Mouse (Mus musculus) urinary bladder, postnatal 36 days (tissue): ENCODE measurements at regions not wholly inside any gene's neighbourhood (a gene's known extent, or its start where the extent isn't known, plus 50 kb on each side); places are given as distances from the start of the nearest gene placed in this dataset.
"Not testable (repeated sequence)": the region's sequence is repeated elsewhere in the genome, so short reads cannot be mapped to it uniquely, and the experiment has no call there.

Experiments used
- DNase-seq, 2 experiments: peaks; one replicate each; pipeline ENCODE4 v3.0.0; 2022; ENCODE audit warnings: low spot score in 2 of 2, mixed read lengths in 1 of 2

DNA sequence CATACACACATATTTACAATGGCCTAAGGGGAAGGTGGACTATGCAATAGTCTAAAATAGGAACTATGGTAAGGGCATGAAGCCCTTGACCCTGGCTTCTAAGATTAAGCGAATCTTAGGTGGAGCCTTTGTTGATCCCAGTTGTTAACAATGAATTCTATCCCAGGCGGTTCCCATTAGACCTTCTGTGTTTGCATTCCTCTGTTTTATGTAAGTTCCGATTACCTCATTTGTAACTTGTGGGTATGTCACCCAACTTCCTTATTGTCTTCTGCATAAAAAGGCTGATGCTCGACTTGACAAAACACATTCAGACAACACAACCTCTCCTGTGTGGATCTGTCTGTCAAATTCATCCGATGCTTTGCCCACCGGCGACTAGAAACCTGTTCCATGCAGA is 335.6 kb downstream of the Gm11232 start:
- DNase-seq = not testable (repeated sequence)

DNA sequence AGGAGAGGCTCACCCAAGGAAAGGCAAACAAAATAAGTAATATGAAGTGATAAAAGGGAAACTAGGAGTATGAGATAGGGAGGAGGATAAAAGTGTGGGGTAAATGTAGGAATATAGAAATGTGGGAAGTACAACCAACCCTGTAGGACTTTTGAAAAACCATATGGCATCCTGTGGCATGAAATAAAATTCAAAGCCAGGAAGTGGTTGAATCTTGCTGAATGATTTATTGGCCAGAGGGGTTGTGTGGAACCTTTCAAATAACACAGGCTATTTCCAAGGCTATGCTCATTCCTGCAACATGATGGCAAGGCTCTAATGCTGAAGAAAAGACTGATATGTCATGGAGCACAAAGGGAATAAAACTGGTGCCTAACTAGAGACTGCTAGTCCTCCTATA is 347.9 kb downstream of the Gm11232 start:
- no peak for DNase-seq

DNA sequence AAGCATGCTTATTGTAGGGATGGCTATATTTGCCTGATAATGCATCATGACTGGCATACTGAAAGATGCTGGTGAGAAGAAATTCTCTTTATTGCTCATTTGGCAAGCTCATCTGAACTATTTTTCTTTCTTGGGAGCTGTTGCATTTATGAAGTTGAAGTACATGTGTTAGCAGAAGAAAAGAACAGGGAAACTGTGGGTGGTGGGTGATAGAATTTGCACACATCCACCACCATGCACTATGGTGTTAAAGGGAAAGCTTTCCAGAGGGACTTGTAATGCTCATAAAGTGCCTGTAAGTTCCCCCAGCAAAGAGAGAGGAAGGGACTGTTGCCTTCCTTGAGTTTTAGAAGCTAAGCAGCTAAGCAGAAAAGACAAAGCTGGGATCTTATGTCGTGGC is 367.3 kb downstream of the Gm11232 start:
- DNase-seq = no peak

DNA sequence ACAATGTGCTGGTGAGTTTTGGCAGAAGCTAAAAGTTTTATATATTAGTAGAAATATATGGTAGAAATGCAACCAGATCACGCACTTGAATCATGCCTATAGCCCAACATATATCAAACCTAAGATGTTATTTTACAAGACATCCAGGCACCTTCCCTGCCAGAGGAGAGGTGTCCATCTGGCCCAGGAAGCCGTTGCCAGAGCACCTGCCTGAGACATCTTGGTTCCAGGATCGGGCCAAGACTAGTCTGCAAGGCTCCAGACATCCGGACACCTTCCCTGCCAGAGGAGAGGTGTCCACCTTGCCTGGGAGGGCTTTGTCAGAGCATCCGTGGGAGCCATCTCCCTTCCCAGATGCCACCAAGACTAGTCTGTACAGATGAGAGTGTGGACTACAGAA is 388.5 kb downstream of the Gm11232 start:
- no peak for DNase-seq

DNA sequence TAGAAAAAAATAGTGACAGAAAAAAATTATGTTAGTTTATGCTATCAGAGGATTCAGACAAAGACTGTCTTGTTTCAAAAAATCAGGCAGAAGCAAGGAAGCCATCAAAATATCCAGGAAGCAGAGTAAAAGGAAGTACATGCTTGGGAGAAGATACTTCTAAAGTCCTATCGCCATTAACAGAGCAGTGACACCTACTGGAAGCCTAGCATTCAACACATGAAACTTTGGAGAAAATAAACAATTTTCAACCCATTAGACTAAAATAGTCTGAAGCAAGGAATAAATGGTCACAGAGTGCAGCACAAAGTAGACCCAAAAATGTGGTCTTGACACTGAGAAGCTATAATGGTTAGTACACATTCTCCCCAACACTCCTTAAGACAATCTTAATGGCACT is 394.0 kb downstream of the Gm11232 start:
- no peak for DNase-seq

DNA sequence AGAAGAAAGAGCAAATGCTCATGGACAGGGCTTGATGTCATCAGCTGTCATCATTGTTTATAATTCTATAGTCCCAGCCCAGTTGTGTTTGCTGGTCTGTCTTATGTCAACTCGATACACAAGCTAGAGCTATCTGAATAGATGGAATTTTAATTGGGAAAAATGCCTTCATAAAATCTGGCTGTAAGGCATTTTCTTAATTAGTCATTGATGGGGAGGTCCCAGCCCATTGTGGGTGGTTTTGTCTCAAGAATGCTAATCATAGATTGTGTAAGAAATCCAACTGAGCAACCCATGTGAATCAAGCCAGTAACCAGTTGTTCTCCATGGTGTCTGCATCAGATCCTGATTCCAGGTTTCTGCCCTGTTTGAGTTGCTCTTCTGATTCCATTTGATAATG is 400.1 kb downstream of the Gm11232 start:
- no peak for DNase-seq

DNA sequence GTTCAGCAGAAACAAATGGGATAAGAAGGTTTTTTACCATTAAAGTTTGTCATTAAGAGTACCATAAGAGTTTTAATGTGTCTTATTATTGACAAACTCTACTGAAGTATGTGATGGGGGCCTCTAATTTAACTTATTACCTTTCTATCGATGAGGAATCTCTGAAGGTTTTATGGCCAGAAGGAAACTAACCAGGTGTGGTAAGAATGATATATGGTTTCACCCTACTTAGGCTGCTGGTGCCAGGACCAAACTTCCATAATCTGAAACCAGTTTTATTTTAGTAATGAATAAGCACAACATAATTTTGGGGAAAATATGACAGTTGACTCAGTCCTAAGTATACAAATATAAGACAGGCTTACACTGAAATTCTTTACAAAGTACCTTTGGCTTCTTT is 401.1 kb downstream of the Gm11232 start:
- DNase-seq = no peak

DNA sequence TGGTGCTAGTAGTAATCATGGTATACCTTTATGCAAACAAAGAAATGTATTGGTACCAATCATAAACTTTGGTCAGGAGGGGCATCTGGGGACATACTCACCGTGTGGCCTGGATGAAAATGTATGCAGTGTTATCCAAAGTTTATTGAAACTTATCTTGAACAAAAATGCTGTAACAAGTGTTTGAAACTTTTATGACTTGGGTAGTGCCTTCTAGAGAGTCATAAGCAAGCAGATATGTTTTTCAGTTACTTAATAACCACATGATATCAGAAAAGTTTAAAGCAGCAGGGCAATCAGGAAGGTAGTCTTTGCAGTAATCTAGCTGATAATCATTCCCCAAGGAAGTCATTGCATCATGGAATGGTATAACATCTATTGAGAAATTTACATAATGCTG is 401.5 kb downstream of the Gm11232 start:
- DNase-seq = no peak

DNA sequence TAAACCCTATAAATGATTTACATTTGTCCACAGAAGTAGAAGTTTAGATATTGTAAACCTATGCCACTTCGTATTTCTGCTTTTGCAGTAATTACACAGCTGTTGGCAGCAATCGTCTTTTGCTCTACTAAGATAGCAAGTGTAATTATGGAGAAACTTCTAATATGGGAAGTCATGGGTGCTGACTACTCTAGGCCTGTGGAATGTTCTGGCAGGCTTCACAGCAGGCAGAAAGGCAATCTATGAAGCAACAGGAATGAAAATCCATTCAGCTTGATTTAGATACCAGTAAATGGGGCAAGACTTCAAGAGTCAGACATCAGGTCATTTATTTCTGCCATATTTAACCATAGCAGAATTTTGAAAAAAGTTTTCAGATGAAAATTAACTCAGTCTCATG is 405.9 kb downstream of the Gm11232 start:
- DNase-seq = no peak

DNA sequence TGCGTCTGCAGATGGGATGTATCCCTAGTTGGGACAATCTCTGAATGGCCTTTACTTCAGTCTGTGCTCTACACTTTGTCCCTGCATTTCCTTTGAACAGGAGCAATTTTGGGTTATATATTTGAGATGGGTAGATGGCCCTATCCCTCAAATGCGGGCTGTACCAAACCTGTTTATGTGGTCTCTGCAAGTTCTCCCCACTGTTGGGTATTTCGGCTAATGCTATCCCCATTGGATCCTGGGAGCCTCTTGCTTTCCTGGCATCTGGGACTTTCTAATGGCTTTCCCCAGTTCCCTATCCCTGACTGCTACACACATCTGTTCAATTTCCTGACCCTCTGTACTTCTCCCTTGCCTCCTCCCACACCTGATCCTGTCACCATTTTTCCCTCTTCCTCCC is 414.7 kb downstream of the Gm11232 start:
- DNase-seq = no peak

DNA sequence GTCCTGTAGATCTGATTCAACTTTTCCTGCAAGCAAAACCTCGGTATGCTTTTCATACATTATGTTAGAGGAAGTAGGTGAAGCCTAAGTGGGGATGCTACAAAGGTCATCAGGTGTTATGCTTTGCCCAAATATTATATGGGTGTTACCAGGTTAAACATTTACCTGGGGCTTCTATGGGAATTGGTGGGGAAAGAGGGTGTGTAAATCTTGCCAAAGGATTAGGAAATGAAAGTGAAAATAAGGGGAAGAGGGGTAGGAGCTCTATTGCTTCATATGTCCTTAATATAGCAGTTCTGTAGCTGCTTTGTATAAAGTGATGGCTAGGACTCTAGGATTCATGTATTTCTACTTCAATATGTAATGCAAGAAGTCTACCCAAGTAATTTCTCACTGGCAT is 419.2 kb downstream of the Gm11232 start:
- no peak for DNase-seq

DNA sequence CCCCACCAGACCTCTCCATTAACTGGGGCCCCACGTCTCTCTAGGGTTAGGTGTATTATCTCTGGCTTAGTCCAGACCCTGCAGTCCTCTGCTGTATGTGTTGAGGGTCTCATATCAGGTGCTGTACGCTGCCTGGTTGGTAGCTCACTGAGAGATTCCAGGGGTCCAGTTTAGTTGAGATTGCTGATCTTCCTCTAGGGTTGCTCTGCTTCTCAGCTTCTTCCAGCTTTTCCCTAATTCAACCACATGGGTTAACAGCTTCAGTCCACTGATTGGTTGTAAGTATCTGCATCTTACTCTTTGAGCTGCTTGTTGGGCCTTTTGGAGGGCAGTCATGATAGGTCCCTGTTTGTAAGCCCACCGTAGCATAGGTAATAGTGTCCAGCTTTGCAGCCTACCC is 425.1 kb downstream of the Gm11232 start:
- DNase-seq = no peak

DNA sequence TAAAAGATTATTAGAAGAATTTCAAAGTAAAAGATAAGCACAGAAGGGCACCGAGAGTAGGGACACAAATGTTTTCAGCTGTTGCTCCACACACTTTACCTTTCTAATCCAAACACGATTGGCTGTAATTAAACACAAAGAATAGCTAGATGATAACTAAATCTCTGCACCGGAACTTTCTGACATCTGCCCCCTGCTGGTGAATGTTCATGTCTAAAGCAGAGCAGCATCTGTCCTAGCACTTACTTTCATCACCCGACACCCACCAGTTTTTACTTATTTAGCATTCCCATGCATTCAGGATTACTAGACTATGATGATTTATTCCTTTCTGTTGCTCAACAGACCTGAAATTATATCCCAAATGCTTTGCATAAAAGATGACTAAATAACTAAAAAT is 425.7 kb downstream of the Gm11232 start:
- DNase-seq = no peak

DNA sequence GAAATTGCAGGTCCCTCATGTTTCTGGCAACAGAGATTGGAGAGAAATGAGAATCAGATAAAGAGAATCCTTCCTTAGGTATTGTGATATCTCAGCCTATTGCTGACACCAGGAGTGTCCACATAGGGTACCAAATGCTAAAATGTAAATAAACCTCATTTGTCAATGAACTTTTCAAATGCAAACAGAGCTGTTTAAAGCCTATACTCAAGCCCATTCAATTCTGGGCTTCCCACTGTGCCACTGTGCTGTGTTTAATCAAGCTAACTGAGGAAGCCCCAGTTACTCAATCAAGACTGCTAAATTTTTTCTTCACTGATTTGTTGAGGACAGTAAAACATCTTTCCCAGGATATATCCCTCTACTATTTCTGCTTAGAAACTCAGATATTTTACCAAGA is 441.2 kb downstream of the Gm11232 start:
- DNase-seq = no peak

DNA sequence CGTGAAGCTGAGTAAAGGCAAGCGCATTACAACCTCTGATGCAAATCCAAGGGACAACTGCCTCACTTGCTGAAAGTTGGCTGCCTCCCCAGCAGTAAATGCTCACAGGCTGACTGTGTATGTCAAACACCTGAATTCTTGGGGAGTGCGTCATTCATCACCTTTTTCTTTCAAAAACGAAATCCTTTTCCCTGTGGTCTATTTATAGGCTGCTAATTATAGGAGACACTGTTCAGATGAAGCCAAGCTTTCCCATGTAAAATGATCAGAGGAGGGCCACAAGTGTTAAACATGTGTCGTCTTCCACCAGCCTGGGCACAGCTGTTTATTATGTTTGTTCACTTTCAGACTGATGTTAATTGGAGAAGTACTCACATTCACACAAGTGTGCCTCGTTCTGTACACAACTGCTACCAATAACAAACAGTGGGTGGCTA is 450.6 kb downstream of the Gm11232 start:
- no peak for DNase-seq

DNA sequence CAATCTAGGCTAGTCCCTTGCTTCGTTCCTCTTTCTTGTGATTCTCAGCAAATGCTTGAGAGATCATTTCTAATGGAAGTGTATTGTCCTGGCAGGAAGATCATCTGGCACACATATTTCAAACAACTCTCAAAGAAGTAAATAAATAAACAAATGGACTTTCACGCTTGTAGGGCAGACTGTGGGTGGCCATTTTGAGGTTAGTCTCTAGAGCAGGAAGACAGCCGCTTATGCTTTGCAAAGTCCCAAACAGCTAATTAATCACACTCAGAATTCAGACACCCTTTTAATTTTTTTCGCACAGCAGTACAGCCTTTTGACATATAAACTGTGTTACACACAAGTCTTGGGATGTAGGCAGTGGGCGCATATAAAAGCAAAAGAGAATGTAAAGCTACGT is 451.1 kb downstream of the Gm11232 start:
- no peak for DNase-seq

DNA sequence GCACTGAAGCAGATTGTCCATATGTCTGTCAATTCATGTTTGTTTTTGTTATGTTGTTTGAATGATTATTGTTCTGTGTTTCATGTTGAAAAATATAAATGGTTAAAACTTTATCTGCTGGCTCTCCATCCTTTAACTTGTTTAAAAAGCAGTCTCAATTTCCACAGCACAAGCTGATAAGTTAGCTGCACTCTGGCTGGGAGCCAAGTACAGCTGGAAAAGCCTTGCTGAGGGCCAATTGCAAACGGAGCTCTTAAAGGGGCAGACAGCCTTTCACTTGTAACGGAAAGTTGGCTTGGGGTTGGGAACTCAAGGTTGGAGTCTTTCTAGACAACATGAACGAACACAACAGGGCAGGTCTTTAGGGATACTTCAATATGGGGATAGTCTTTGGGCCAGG is 462.0 kb downstream of the Gm11232 start:
- DNase-seq = not testable (repeated sequence)

DNA sequence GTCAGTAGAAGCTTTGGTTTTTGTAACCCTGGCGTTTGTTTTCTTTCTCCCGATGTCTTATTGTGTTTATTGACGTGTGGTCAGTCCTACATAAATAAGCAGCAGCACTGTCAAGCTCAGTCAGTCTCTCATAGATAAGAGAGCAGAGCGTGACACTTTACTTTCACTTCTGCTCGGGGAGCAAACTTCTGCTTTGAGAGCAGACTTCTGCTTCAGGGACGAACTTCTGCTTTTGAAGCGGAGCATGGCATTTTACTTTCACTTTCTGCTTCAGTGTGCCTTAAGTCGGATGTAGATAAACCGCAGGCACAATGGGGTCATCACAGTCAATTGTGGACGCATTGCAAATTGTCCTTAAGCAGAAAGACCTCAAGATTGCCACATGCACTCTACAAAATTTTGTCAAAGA is 466.0 kb downstream of the Gm11232 start:
- DNase-seq = peak in 1 of 2 experiments; percentile 2

DNA sequence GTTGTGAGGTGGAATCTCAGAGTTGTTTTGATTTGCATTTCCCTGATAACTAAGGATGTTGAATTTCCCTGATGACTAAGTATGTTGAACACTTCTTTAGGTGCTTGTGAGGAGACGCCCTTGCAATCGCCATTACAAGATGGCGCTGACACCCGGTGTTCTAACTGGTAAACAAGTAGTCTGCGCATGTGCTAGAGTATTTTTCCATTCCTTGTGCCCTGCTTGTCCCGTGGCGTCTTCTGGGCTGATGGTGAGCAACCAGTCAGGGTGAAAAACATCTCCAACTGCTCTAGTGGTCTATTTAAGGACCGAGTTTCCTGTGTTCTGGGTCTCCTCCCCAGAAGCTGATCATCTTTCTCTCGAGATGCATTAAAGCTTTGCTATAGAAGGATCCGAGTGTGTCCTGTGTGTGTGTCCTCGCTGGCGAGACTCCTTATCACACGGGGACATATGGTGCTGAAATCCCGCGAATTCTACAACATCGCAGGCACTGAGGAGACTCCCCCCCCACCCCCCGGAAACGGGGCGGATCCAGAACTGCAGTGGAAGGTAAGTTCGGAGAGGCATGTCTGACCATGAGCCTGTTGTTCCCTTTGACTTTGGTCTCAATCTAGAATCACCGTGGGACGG is 466.5 kb downstream of the Gm11232 start:
- not testable (repeated sequence) for DNase-seq

DNA sequence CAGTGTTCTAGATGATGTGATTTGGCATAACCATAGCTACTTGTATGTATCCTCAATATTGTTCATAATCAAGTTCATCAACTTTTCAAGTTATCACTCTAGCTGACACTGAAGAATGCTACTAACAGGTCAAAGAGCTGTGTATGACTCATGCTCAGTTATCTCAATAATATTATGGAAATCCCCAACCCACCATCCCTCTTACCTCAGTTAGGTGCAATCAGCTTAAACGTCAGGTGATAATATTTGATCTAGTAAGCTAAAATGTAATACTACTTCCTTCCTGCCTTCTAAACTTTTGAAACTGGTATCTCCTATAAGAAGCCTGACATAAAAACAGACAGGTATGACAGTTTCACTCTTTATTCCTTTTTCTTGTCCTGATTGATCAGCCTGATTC is 474.6 kb downstream of the Gm11232 start:
- DNase-seq = no peak

DNA sequence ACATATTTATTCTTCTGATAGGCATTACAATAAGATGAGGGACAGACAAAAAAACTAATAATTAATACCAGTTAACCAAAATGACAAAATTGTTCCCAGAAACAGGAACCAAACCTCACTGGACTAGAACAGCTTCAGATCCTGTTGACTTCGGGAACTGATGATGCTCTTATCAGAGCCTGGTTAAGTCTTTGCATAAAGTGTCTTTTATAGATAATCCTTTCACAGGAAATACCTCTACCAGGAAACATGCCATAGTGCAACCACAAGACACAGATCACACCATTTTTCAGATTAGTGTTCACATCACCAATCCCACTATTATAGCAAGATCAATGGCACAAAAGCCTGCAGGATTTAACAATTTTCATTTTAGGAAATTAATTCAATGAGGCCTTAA is 478.1 kb downstream of the Gm11232 start:
- no peak for DNase-seq

DNA sequence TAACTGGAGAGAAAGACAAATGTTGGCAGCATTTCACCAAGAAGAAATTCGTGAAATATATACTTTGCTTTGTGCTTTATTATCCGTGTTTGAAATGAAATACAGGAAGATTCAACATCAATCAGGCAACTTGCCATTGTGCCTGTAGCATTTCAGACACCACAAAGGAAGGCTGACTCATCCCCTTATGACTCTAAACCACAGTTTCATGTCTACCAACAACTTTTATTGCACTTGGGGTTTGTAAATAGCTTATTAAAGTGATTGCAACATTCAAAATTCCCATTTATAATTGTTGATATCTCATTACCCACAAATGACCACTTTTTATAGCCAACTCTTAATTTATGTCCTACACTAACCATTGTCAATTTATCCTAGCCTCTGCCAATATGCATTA is 497.9 kb downstream of the Gm11232 start:
- no peak for DNase-seq

DNA sequence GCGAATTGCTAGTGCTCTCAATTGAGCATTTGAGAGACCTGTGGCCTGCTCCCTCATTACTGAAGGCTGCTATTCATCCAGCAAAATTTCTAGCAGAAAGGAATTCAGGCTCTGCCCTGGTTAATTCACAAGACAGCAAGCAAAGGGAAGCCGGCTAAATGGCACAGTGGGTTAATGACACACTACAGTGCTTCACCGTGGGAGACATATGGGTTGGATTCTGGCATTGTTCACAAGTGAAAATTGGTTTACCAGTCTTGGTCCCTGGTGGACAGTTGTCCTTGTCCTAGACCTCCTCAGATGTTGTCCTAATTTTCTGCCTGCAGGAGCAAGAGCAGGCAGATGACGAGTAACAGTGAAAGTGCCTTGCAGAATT is 527.3 kb downstream of the Gm11232 start:
- DNase-seq = no peak

DNA sequence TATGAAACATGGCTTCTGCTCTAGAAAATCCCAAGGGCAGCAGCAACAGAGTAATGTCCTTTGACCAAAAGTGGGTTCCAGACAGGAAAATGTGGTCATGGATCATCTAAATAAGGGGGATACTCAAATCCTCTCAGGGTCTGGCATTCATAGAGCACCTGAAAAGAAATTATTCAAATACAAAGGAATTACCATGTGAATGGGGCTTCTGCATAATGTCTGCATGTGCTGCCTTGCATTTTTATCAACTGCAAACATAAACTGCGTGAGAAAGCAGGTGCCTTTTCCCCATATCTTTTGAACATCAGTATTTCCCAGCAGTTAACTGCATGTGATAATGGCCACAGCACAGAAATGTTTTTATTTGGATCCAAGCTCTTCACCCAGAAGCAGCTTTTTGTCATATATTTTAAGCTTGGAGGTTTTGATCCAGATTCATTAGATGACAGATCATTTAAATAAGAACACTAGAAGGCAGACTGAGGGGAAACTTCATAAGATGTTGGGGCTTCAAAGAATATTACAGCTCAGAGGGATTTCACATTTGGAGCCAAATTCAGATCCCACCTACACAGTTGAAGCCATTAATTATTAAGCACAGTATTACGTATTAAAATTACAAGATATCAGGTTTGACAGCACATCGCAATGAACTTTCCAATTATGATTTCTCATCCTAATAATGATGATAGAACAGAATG is 527.8 kb downstream of the Gm11232 start:
- no peak for DNase-seq
